Mouse (Mus musculus): Measurements from ENCODE around the gene Tagln2. TPM values are rescaled to one million over a fixed set of nuclear protein-coding genes. Genes with fewer than 3 reads are reported as not detected.

Gene Tagln2
- total RNA-seq, 2 experiments from 2014 or later, result 9.3 to 12.4 TPM

GRCm38 (mm10) chr1:172520576-172521440 lies 21.0 kb downstream of the Tagln2 start, which contains the start of gene Cfap45:
TSS of gene Cfap45 (plus strand) at chr1:172520801.
- 0 out of 2 replicates have a peak within 1 kb of the TSS, but pooled peaks have one; percentile 24 for H3K27ac ChIP-seq
- intact Hi-C loops (cut with DNase I), result no loop called here
- DNase-seq (ENCODE audit: extremely low spot score in 1 of 2, low spot score in 2 of 2), result peak; percentile 61 to 81

GRCm38 (mm10) chr1:172522524-172522923 lies 22.7 kb downstream of the Tagln2 start:
- Histone ChIP-seq H3K27ac (no peak overlapping the region), H3K4me3 (no peak overlapping the region)
- TF ChIP-seq CTCF (IDR thresholded peaks at IDR 0.05), result no peak
- no peak for DNase-seq (ENCODE audit: extremely low spot score in 1 of 2, low spot score in 2 of 2)
- intact Hi-C loops (cut with DNase I), result no loop called here

More at GRCm38 (mm10) chr1:172520576-172521440, 21.0 kb downstream of the Tagln2 start, which contains the start of gene Cfap45:
- H3K4me3 ChIP-seq, result peak within 1 kb of the TSS; percentile 55
- TF ChIP-seq CTCF (IDR thresholded peaks at IDR 0.05), result no peak

GRCm38 (mm10) chr1:172523699-172524101 lies 23.9 kb downstream of the Tagln2 start:
- H3K4me3 ChIP-seq, result no peak overlapping the region
- no peak overlapping the region for H3K27ac ChIP-seq
- no peak for TF ChIP-seq CTCF (IDR thresholded peaks at IDR 0.05)
- intact Hi-C loops (cut with DNase I), result no loop called here
- DNase-seq (ENCODE audit: extremely low spot score in 1 of 2, low spot score in 2 of 2), result no peak

- Histone ChIP-seq H3K4me3 (no peak overlapping the region), H3K27ac (no peak overlapping the region)
- intact Hi-C loops (cut with DNase I), result no loop called here
- peak; percentile 25 for TF ChIP-seq CTCF (IDR thresholded peaks at IDR 0.05)
- DNase-seq (ENCODE audit: extremely low spot score in 1 of 2, low spot score in 2 of 2), result no peak
Observed at GRCm38 (mm10) chr1:172525027-172525764, 25.3 kb downstream of the Tagln2 start.

GRCm38 (mm10) chr1:172525971-172526370 lies 26.1 kb downstream of the Tagln2 start:
- TF ChIP-seq CTCF (IDR thresholded peaks at IDR 0.05), result no peak
- DNase-seq (ENCODE audit: extremely low spot score in 1 of 2, low spot score in 2 of 2), result no peak
- Histone ChIP-seq H3K27ac (no peak overlapping the region), H3K4me3 (no peak overlapping the region)
- intact Hi-C loops (cut with DNase I), result no loop called here

- no peak for TF ChIP-seq CTCF (IDR thresholded peaks at IDR 0.05)
- Histone ChIP-seq H3K27ac (no peak overlapping the region), H3K4me3 (0 out of 2 replicates have a peak overlapping the region, but pooled peaks have one; percentile 2)
- intact Hi-C loops (cut with DNase I), result no loop called here
- DNase-seq (ENCODE audit: extremely low spot score in 1 of 2, low spot score in 2 of 2), result no peak
Observed at GRCm38 (mm10) chr1:172526380-172527081, 26.7 kb downstream of the Tagln2 start.

GRCm38 (mm10) chr1:172527431-172527830 lies 27.6 kb downstream of the Tagln2 start:
- DNase-seq (ENCODE audit: extremely low spot score in 1 of 2, low spot score in 2 of 2), result no peak
- intact Hi-C loops (cut with DNase I), result no loop called here

GRCm38 (mm10) chr1:172528701-172529100 lies 28.9 kb downstream of the Tagln2 start:
- H3K4me3 ChIP-seq, result no peak overlapping the region
- no peak overlapping the region for H3K27ac ChIP-seq
- peak; percentile 81 to 88 for DNase-seq (ENCODE audit: extremely low spot score in 1 of 2, low spot score in 2 of 2)
- intact Hi-C loops (cut with DNase I), result loop anchor here (1.0 to 2.0 kb wide), 4 partner anchors 34 to 870 kb away; no protein-coding TSS in a partner anchor
- TF ChIP-seq CTCF (IDR thresholded peaks at IDR 0.05), result peak; percentile 98

More at GRCm38 (mm10) chr1:172527431-172527830, 27.6 kb downstream of the Tagln2 start:
- TF ChIP-seq CTCF (IDR thresholded peaks at IDR 0.05), result no peak
- H3K4me3 ChIP-seq, result no peak overlapping the region
- no peak overlapping the region for H3K27ac ChIP-seq

GRCm38 (mm10) chr1:172530544-172531220 lies 30.8 kb downstream of the Tagln2 start:
- H3K27ac ChIP-seq, result no peak overlapping the region
- no peak for TF ChIP-seq CTCF (IDR thresholded peaks at IDR 0.05)
- no peak overlapping the region for H3K4me3 ChIP-seq
- no peak for DNase-seq (ENCODE audit: extremely low spot score in 1 of 2, low spot score in 2 of 2)
- intact Hi-C loops (cut with DNase I), result no loop called here

GRCm38 (mm10) chr1:172532551-172532950 lies 32.7 kb downstream of the Tagln2 start:
- TF ChIP-seq CTCF (IDR thresholded peaks at IDR 0.05), result no peak
- H3K27ac ChIP-seq, result no peak overlapping the region
- intact Hi-C loops (cut with DNase I), result no loop called here
- DNase-seq (ENCODE audit: extremely low spot score in 1 of 2, low spot score in 2 of 2), result no peak
- no peak overlapping the region for H3K4me3 ChIP-seq

GRCm38 (mm10) chr1:172535116-172535515 lies 35.3 kb downstream of the Tagln2 start:
- intact Hi-C loops (cut with DNase I), result no loop called here
- H3K4me3 ChIP-seq, result no peak overlapping the region
- no peak for TF ChIP-seq CTCF (IDR thresholded peaks at IDR 0.05)
- no peak overlapping the region for H3K27ac ChIP-seq
- DNase-seq (ENCODE audit: extremely low spot score in 1 of 2, low spot score in 2 of 2), result no peak

Measured in left cerebral cortex, adult 2 months (tissue).